In the genomic region with DNA sequence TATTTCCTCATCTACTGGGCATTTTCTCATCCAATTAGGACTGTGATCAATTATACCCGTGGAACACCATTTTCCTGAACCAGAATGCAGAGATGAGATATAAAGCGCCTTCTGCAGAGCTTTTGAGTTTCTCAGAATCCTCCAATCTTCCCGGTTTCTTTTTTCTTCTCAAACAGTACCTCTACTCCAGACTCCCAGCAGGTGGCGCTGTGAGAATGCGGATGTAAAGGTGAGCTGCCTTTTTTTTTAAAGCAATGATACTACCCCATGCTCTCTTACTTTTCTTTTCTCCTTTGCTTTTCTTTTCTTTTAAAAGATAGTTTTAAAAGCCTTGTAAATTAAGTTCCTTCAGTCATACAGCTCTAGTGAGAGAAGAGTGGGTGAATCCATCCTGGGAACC, we compare ENCODE assay signal across 9 mouse cellular contexts.
DNase-seq lines count a peak whose midpoint lies in the region; ATAC-seq and TF ChIP-seq lines count a peak whose summit lies in the region.
"Had no signal": no experiment of that assay in that cellular context is flagged by ENCODE, and none has a peak within 500 bp of the region (broad histone marks: within the 10 kb centered on the region; RNA-seq: fewer than 3 reads in every experiment).

No protein-coding gene starts in this region.

- H3K9ac ChIP-seq in forebrain, embryonic 12.5 days: no peak overlapping the region
- no peak overlapping the region for H3K9ac ChIP-seq in hindbrain, embryonic 11.5 days (ENCODE audit: low read depth, low read length)
- no peak overlapping the region for H3K9ac ChIP-seq in midbrain, embryonic 14.5 days (replicated peaks; ENCODE audit: low read length)
- H3K9ac ChIP-seq: limb, embryonic 12.5 days had no signal

- H3K4me1 ChIP-seq in forebrain, embryonic 10.5 days: peaks cover 38% of the 10 kb centered on the region
- H3K4me1 ChIP-seq in forebrain, embryonic 12.5 days: peaks cover 18% of the 10 kb centered on the region
- H3K4me1 ChIP-seq in embryonic facial prominence, embryonic 10.5 days: peaks cover 17% of the 10 kb centered on the region
- no peaks in the 10 kb centered on the region for H3K4me1 ChIP-seq in hindbrain, embryonic 11.5 days (replicated peaks; ENCODE audit: control insufficient read depth, insufficient read depth, low read length)
- H3K4me1 ChIP-seq in midbrain, embryonic 14.5 days (ENCODE audit: control insufficient read depth, insufficient read depth, low read length): 0 out of 2 replicates have a peak, but pooled peaks cover 5% of the 10 kb centered on the region
- H3K4me1 ChIP-seq: limb, embryonic 12.5 days had no signal

- intact Hi-C loops in left cerebral cortex, adult 2 months (cut with DNase I): loop anchor here (1.0 to 5.0 kb wide), 2 partner anchors 207 to 459 kb away; no protein-coding TSS in a partner anchor

- H3K27me3 ChIP-seq in forebrain, embryonic 10.5 days (ENCODE audit: poor library complexity, severe bottlenecking): peaks cover 33% of the 10 kb centered on the region
- H3K27me3 ChIP-seq in forebrain, embryonic 12.5 days: peaks cover 7% of the 10 kb centered on the region; the same call in 1 of the 2 replicates
- peaks cover 18% of the 10 kb centered on the region; the same call in 1 of the 2 replicates for H3K27me3 ChIP-seq in embryonic facial prominence, embryonic 10.5 days (replicated peaks; ENCODE audit: low read depth, poor library complexity, severe bottlenecking)
- no peaks in the 10 kb centered on the region for H3K27me3 ChIP-seq in hindbrain, embryonic 11.5 days (ENCODE audit: control insufficient read depth, insufficient read depth, low read length)
- H3K27me3 ChIP-seq in midbrain, embryonic 14.5 days (ENCODE audit: control insufficient read depth, insufficient read depth, low read length): no peaks in the 10 kb centered on the region

- no peak overlapping the region for H3K4me2 ChIP-seq in forebrain, embryonic 12.5 days
- no peak overlapping the region for H3K4me2 ChIP-seq in hindbrain, embryonic 11.5 days (replicated peaks; ENCODE audit: low read depth, low read length)
- no peak overlapping the region for H3K4me2 ChIP-seq in midbrain, embryonic 14.5 days (ENCODE audit: low read length)
- H3K4me2 ChIP-seq: limb, embryonic 12.5 days had no signal

- 11% methylated on average over 5 of the region's 5 CpGs for WGBS in forebrain, embryonic 10.5 days
- 9% methylated on average over 5 of the region's 5 CpGs for WGBS in forebrain, embryonic 12.5 days
- WGBS in embryonic facial prominence, embryonic 10.5 days: 10% methylated on average over 5 of the region's 5 CpGs
- WGBS in hindbrain, embryonic 11.5 days: 9% methylated on average over 5 of the region's 5 CpGs
- WGBS in midbrain, embryonic 14.5 days: 8% methylated on average over 5 of the region's 5 CpGs

- no peaks in the 10 kb centered on the region for H3K36me3 ChIP-seq in forebrain, embryonic 10.5 days (replicated peaks)
- no peaks in the 10 kb centered on the region for H3K36me3 ChIP-seq in forebrain, embryonic 12.5 days (replicated peaks)
- no peaks in the 10 kb centered on the region for H3K36me3 ChIP-seq in embryonic facial prominence, embryonic 10.5 days (replicated peaks)
- no peaks in the 10 kb centered on the region for H3K36me3 ChIP-seq in hindbrain, embryonic 11.5 days (ENCODE audit: control insufficient read depth, insufficient read depth, low read length)
- H3K36me3 ChIP-seq in midbrain, embryonic 14.5 days (ENCODE audit: control insufficient read depth, insufficient read depth, low read length): no peaks in the 10 kb centered on the region
- H3K36me3 ChIP-seq: limb, embryonic 12.5 days had no signal

- no peak overlapping the region for H3K27ac ChIP-seq in forebrain, embryonic 10.5 days
- no peak overlapping the region for H3K27ac ChIP-seq in forebrain, embryonic 12.5 days
- H3K27ac ChIP-seq in embryonic facial prominence, embryonic 10.5 days (replicated peaks): no peak overlapping the region
- no peak overlapping the region for H3K27ac ChIP-seq in hindbrain, embryonic 11.5 days (ENCODE audit: low read depth, low read length)
- H3K27ac ChIP-seq in left cerebral cortex, adult 2 months: no peak overlapping the region
- H3K27ac ChIP-seq in midbrain, embryonic 14.5 days (replicated peaks; ENCODE audit: low read depth, low read length): no peak overlapping the region
- H3K27ac ChIP-seq: limb, embryonic 12.5 days had no signal

- H3K9me3 ChIP-seq in forebrain, embryonic 10.5 days: no peaks in the 10 kb centered on the region
- 0 out of 2 replicates have a peak, but pooled peaks cover 1% of the 10 kb centered on the region for H3K9me3 ChIP-seq in forebrain, embryonic 12.5 days
- H3K9me3 ChIP-seq in embryonic facial prominence, embryonic 10.5 days: no peaks in the 10 kb centered on the region
- H3K9me3 ChIP-seq in hindbrain, embryonic 11.5 days (ENCODE audit: control insufficient read depth, low read length): no peaks in the 10 kb centered on the region
- no peaks in the 10 kb centered on the region for H3K9me3 ChIP-seq in midbrain, embryonic 14.5 days (ENCODE audit: control insufficient read depth, low read length)
- H3K9me3 ChIP-seq: limb, embryonic 12.5 days had no signal

- peak; percentile 90 for TF ChIP-seq CTCF in left cerebral cortex, adult 2 months (IDR thresholded peaks at IDR 0.05)

- peak; percentile 55 for DNase-seq in forebrain, embryonic 10.5 days (ENCODE audit: extremely low spot score, low spot score)
- DNase-seq in adrenal gland, postnatal 36 days: peak; percentile 68 to 78
- peak; percentile 76 for DNase-seq in embryonic facial prominence, embryonic 10.5 days (ENCODE audit: low spot score)
- peak; percentile 84 for DNase-seq in hindbrain, embryonic 11.5 days (ENCODE audit: low spot score)
- DNase-seq in left cerebral cortex, adult 2 months (ENCODE audit: extremely low spot score in 1 of 2, low spot score in 2 of 2): peak; percentile 75 to 86
- peak; percentile 92 for DNase-seq in midbrain, embryonic 14.5 days
- DNase-seq in thymus, postnatal 14 days: peak; percentile 28

- ATAC-seq in forebrain, embryonic 12.5 days (ENCODE audit: low FRiP score): no peak
- no peak for ATAC-seq in hindbrain, embryonic 11.5 days (ENCODE audit: low FRiP score)
- ATAC-seq in midbrain, embryonic 14.5 days (ENCODE audit: low FRiP score, low TSS enrichment): no peak

- H3K4me3 ChIP-seq in forebrain, embryonic 10.5 days: no peak overlapping the region
- no peak overlapping the region for H3K4me3 ChIP-seq in forebrain, embryonic 12.5 days (replicated peaks)
- no peak overlapping the region for H3K4me3 ChIP-seq in embryonic facial prominence, embryonic 10.5 days
- H3K4me3 ChIP-seq in hindbrain, embryonic 11.5 days (ENCODE audit: low read depth, low read length): no peak overlapping the region
- no peak overlapping the region for H3K4me3 ChIP-seq in left cerebral cortex, adult 2 months
- no peak overlapping the region for H3K4me3 ChIP-seq in midbrain, embryonic 14.5 days (replicated peaks; ENCODE audit: low read depth, low read length)
- H3K4me3 ChIP-seq: limb, embryonic 12.5 days had no signal

Comparison
In these comparisons a context has a peak if more than half of its experiments do, and no peak if none do; other contexts are left out.
1. DNase-seq: peak in every context shown above with its lines; median percentile 92 in midbrain, embryonic 14.5 days; 84 in hindbrain, embryonic 11.5 days; 80 in left cerebral cortex, adult 2 months; 76 in embryonic facial prominence, embryonic 10.5 days; 73 in adrenal gland, postnatal 36 days; 55 in forebrain, embryonic 10.5 days; 28 in thymus, postnatal 14 days.